Mouse (Mus musculus): ENCODE results near the gene Gtpbp1. TPM values are rescaled to one million over a fixed set of nuclear protein-coding genes. Genes with fewer than 3 reads are reported as not detected.

The Gtpbp1 gene
- polyA plus RNA-seq, 1 experiment from 2014 or later: 37.9 TPM

DNA sequence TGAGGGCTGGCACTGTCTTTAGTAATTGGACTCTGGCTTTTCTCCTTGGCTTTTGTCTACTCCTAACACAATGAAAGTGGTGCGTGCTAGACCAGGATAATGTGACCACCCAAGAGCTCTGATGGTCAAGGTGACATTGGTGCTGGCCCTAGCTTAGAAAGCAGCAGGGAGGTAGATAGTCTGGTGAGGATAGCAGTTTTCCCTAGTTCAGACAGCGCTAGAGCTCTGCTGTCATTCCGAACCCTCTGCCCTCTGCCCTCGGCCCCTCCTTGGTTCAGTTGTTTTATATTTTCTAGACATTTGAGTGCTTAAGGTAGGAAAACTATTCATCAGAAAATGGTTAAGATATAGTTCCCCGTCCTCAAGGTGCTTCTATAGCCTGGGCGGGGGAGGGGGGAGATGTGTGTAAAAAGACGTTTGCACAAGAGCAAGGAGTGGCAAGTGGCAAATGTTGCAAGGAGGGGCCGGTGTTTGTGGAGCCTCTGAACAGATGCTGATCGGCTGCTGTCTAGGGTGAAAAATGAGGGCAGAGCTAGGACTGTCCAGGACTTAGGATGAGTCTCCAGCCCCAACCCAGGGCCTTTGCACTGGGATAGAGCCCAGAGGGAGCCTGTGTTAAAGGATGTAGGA, 7.0 kb downstream of the Gtpbp1 start:
- no peaks in the 10 kb centered on the region for H3K27me3 ChIP-seq (ENCODE audit: insufficient read depth, low read length)
- no peak for TF ChIP-seq CTCF (IDR thresholded peaks at IDR 0.05; ENCODE audit: low read depth)
- H3K36me3 ChIP-seq (ENCODE audit: insufficient read depth): peaks cover 22% of the 10 kb centered on the region; the same call in 1 of the 2 replicates
- H3K4me2 ChIP-seq: no peak overlapping the region
- ATAC-seq (ENCODE audit: insufficient read depth) (no peak), DNase-seq (no peak)
- no peak overlapping the region for H3K4me3 ChIP-seq (ENCODE audit: low read depth, low read length)
- H3K9ac ChIP-seq: no peak overlapping the region
- H3K27ac ChIP-seq (ENCODE audit: low read depth): no peak overlapping the region
- no peaks in the 10 kb centered on the region for H3K4me1 ChIP-seq (ENCODE audit: insufficient read depth)
- no peaks in the 10 kb centered on the region for H3K9me3 ChIP-seq (ENCODE audit: low read depth, low read length)
- 66% methylated on average over 9 of the region's 9 CpGs for WGBS

DNA sequence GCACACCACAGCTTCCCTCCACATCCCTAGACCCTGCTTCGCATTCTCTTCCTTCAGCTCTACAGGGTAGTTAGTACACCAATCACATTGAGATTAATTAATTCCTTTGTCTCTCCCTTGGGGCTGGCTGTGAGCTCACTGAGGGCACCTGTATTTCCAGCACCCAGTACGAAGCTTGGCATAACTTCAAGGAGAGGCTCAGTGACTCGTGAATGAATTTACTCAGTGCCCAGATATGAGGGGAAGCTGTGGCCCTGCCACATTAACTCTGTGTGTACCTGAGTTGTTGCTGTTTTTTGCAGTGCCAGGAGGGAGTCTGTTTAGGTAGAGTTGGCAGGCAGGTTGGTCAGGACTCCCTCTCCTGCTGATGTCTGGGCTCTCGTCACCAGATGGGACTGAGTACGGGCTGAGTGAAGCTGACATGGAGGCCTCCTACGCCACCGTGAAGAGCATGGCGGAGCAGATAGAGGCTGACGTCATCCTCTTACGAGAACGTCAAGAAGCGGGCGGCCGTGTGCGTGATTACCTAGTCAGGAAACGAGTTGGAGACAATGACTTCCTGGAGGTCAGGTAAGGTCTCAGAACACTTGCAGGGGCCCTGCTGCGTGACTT, 16.1 kb downstream of the Gtpbp1 start:
- no peaks in the 10 kb centered on the region for H3K27me3 ChIP-seq (ENCODE audit: insufficient read depth, low read length)
- no peak overlapping the region for H3K9ac ChIP-seq
- no peak overlapping the region for H3K27ac ChIP-seq (ENCODE audit: low read depth)
- H3K4me2 ChIP-seq: no peak overlapping the region
- DNase-seq (no peak), ATAC-seq (ENCODE audit: insufficient read depth) (no peak)
- no peak for TF ChIP-seq CTCF (IDR thresholded peaks at IDR 0.05; ENCODE audit: low read depth)
- no peak overlapping the region for H3K4me3 ChIP-seq (ENCODE audit: low read depth, low read length)
- WGBS: 77% methylated on average over 17 of the region's 17 CpGs
- no peaks in the 10 kb centered on the region for H3K4me1 ChIP-seq (ENCODE audit: insufficient read depth)
- H3K9me3 ChIP-seq (ENCODE audit: low read depth, low read length): no peaks in the 10 kb centered on the region
- peaks cover 51% of the 10 kb centered on the region for H3K36me3 ChIP-seq (ENCODE audit: insufficient read depth)

GRCm38 (mm10) chr15:79708229-79708822, 17.7 kb downstream of the Gtpbp1 start:
- ATAC-seq (ENCODE audit: insufficient read depth): no peak
- Histone ChIP-seq H3K9me3 (ENCODE audit: low read depth, low read length) (no peaks in the 10 kb centered on the region), H3K4me1 (ENCODE audit: insufficient read depth) (no peaks in the 10 kb centered on the region), H3K27ac (ENCODE audit: low read depth) (no peak overlapping the region), H3K9ac (no peak overlapping the region), H3K4me2 (no peak overlapping the region), H3K36me3 (ENCODE audit: insufficient read depth) (peaks cover 65% of the 10 kb centered on the region), H3K27me3 (ENCODE audit: insufficient read depth, low read length) (no peaks in the 10 kb centered on the region), H3K4me3 (ENCODE audit: low read depth, low read length) (no peak overlapping the region)
- TF ChIP-seq CTCF (IDR thresholded peaks at IDR 0.05; ENCODE audit: low read depth): no peak
- no peak for DNase-seq
- 93% methylated on average over 5 of the region's 5 CpGs for WGBS

GRCm38 (mm10) chr15:79715646-79716045, 25.0 kb downstream of the Gtpbp1 start:
- Histone ChIP-seq H3K4me1 (ENCODE audit: insufficient read depth) (no peaks in the 10 kb centered on the region), H3K9ac (no peak overlapping the region), H3K4me2 (no peak overlapping the region), H3K27ac (ENCODE audit: low read depth) (no peak overlapping the region), H3K4me3 (ENCODE audit: low read depth, low read length) (no peak overlapping the region), H3K27me3 (ENCODE audit: insufficient read depth, low read length) (no peaks in the 10 kb centered on the region), H3K9me3 (ENCODE audit: low read depth, low read length) (no peaks in the 10 kb centered on the region), H3K36me3 (ENCODE audit: insufficient read depth) (peaks cover 90% of the 10 kb centered on the region)
- no peak for ATAC-seq (ENCODE audit: insufficient read depth)
- WGBS: 89% methylated on average over 7 of the region's 7 CpGs
- DNase-seq: no peak
- TF ChIP-seq CTCF (IDR thresholded peaks at IDR 0.05; ENCODE audit: low read depth): no peak

- DNase-seq (no peak), ATAC-seq (ENCODE audit: insufficient read depth) (no peak)
- no peak overlapping the region for H3K4me2 ChIP-seq
- no peak overlapping the region for H3K9ac ChIP-seq
- 93% methylated on average over 6 of the region's 6 CpGs for WGBS
- H3K27ac ChIP-seq (ENCODE audit: low read depth): no peak overlapping the region
- H3K27me3 ChIP-seq (ENCODE audit: insufficient read depth, low read length): no peaks in the 10 kb centered on the region
- H3K36me3 ChIP-seq (ENCODE audit: insufficient read depth): peaks cover 87% of the 10 kb centered on the region
- H3K4me1 ChIP-seq (ENCODE audit: insufficient read depth): no peaks in the 10 kb centered on the region
- no peak overlapping the region for H3K4me3 ChIP-seq (ENCODE audit: low read depth, low read length)
- H3K9me3 ChIP-seq (ENCODE audit: low read depth, low read length): no peaks in the 10 kb centered on the region
- TF ChIP-seq CTCF (IDR thresholded peaks at IDR 0.05; ENCODE audit: low read depth): no peak
Observed at GRCm38 (mm10) chr15:79716710-79717109, 26.1 kb downstream of the Gtpbp1 start.

- ATAC-seq (ENCODE audit: insufficient read depth): no peak
Observed at GRCm38 (mm10) chr15:79720267-79720666, 29.6 kb downstream of the Gtpbp1 start.

GRCm38 (mm10) chr15:79720796-79721195, 30.2 kb downstream of the Gtpbp1 start:
- 84% methylated on average over 4 of the region's 4 CpGs for WGBS
- no peak for ATAC-seq (ENCODE audit: insufficient read depth)
- TF ChIP-seq CTCF (IDR thresholded peaks at IDR 0.05; ENCODE audit: low read depth): no peak
- Histone ChIP-seq H3K4me2 (no peak overlapping the region), H3K9ac (no peak overlapping the region), H3K9me3 (ENCODE audit: low read depth, low read length) (no peaks in the 10 kb centered on the region), H3K27me3 (ENCODE audit: insufficient read depth, low read length) (no peaks in the 10 kb centered on the region), H3K4me1 (ENCODE audit: insufficient read depth) (no peaks in the 10 kb centered on the region), H3K27ac (ENCODE audit: low read depth) (no peak overlapping the region), H3K4me3 (ENCODE audit: low read depth, low read length) (no peak overlapping the region), H3K36me3 (ENCODE audit: insufficient read depth) (peaks cover 82% of the 10 kb centered on the region)
- no peak for DNase-seq

More at GRCm38 (mm10) chr15:79720267-79720666, 29.6 kb downstream of the Gtpbp1 start:
- Histone ChIP-seq H3K27ac (ENCODE audit: low read depth) (no peak overlapping the region), H3K4me1 (ENCODE audit: insufficient read depth) (no peaks in the 10 kb centered on the region), H3K36me3 (ENCODE audit: insufficient read depth) (peaks cover 82% of the 10 kb centered on the region), H3K27me3 (ENCODE audit: insufficient read depth, low read length) (no peaks in the 10 kb centered on the region), H3K9me3 (ENCODE audit: low read depth, low read length) (no peaks in the 10 kb centered on the region), H3K4me2 (no peak overlapping the region), H3K4me3 (ENCODE audit: low read depth, low read length) (no peak overlapping the region), H3K9ac (no peak overlapping the region)
- TF ChIP-seq CTCF (IDR thresholded peaks at IDR 0.05; ENCODE audit: low read depth): no peak
- WGBS: 91% methylated on average over 8 of the region's 8 CpGs
- no peak for DNase-seq
